Mouse (Mus musculus) hindbrain, embryonic 14.5 days (tissue): ENCODE measurements around the gene Agrp. TPM values are rescaled to one million over a fixed set of nuclear protein-coding genes. Genes with fewer than 3 reads are reported as not detected.

Source experiments
- ATAC-seq: fragments of 200-750 bp; cut with Nextera tagmentation; 2 replicates; pipeline ENCODE4 v1.8.0; 2017; ENCODE audit warnings: moderate number of reproducible peaks, mild to moderate bottlenecking, moderate TSS enrichment, moderate library complexity; ENCODE audit not compliant: low FRiP score
- DNase-seq: peaks from one replicate; pipeline ENCODE4 v3.0.0-alpha.2; 2015; ENCODE audit warnings: low spot score
- H3K27ac ChIP-seq: fragments of 300-500 bp; sonication (generic); 2 replicates; pipeline ENCODE4 v1.5.1; 2014; ENCODE audit warnings: mild to moderate bottlenecking, moderate library complexity
- H3K27me3 ChIP-seq: fragments of 300-500 bp; sonication (generic); 2 replicates; pipeline ENCODE4 v1.6.1; 2014; ENCODE audit warnings: mild to moderate bottlenecking, low read length, mixed read lengths; ENCODE audit not compliant: control insufficient read depth, insufficient read depth
- H3K36me3 ChIP-seq: fragments of 300-500 bp; sonication (generic); replicated peaks from 2 replicates; pipeline ENCODE4 v1.6.1; 2014; ENCODE audit not compliant: control insufficient read depth, insufficient read depth
- H3K4me1 ChIP-seq: fragments of 300-500 bp; sonication (generic); replicated peaks from 2 replicates; pipeline ENCODE4 v1.6.1; 2014; ENCODE audit warnings: antibody characterized with exemption, low read length, mixed read lengths; ENCODE audit not compliant: control insufficient read depth, insufficient read depth
- H3K4me2 ChIP-seq: fragments of 300-500 bp; sonication (generic); replicated peaks from 2 replicates; pipeline ENCODE4 v1.6.1; 2014; ENCODE audit warnings: mild to moderate bottlenecking, moderate library complexity
- H3K4me3 ChIP-seq: fragments of 300-500 bp; sonication (generic); replicated peaks from 2 replicates; pipeline ENCODE4 v1.5.1; 2014; ENCODE audit warnings: mild to moderate bottlenecking, low read length
- H3K9ac ChIP-seq: fragments of 300-500 bp; sonication (generic); 2 replicates; pipeline ENCODE4 v1.6.1; 2014
- H3K9me3 ChIP-seq: fragments of 300-500 bp; sonication (generic); 2 replicates; pipeline ENCODE4 v1.6.1; 2016; ENCODE audit warnings: low read length; ENCODE audit not compliant: control insufficient read depth
- WGBS: fragments of 180-500 bp; shearing (Covaris S2); extraction: QIAGEN DNeasy Blood & Tissue Kit; methylation state at CpG from one replicate; pipeline ENCODE4 v1.1.7; 2014; 5-methylcytosine and 5-hydroxymethylcytosine counted together
- polyA plus RNA-seq: library from polyadenylated mRNA; unstranded; fragments of >200 nt; fragmentation: Nextera tagmentation; extraction: Ambion mirVana; gene quantifications from 2 replicates; pipeline ENCODE4 v1.2.1, GENCODE M21; 2014

Agrp gene
- polyA plus RNA-seq, 1 experiment from 2014 or later, result 0.84 TPM

- Histone ChIP-seq H3K4me1 (0 out of 2 replicates have a peak, but pooled peaks cover 7% of the 10 kb centered on the region), H3K4me3 (no peak overlapping the region), H3K36me3 (peaks cover 40% of the 10 kb centered on the region), H3K4me2 (no peak overlapping the region), H3K27ac (no peak overlapping the region), H3K9ac (no peak overlapping the region), H3K9me3 (no peaks in the 10 kb centered on the region), H3K27me3 (no peaks in the 10 kb centered on the region)
- ATAC-seq (no peak), DNase-seq (no peak)
- 69% methylated on average over 1 of the region's 1 CpGs for WGBS
Observed at GRCm38 (mm10) chr8:105624831-105625230, 12.4 kb downstream of the Agrp start.

- no peak for DNase-seq
- no peaks in the 10 kb centered on the region for H3K27me3 ChIP-seq
Observed at GRCm38 (mm10) chr8:105624401-105624800, 12.8 kb downstream of the Agrp start.

GRCm38 (mm10) chr8:105623679-105624245 is 13.4 kb downstream of the Agrp start:
- Histone ChIP-seq H3K27ac (no peak overlapping the region), H3K4me1 (0 out of 2 replicates have a peak, but pooled peaks cover 7% of the 10 kb centered on the region), H3K9ac (no peak overlapping the region), H3K4me2 (no peak overlapping the region), H3K9me3 (no peaks in the 10 kb centered on the region), H3K36me3 (peaks cover 51% of the 10 kb centered on the region), H3K4me3 (no peak overlapping the region), H3K27me3 (no peaks in the 10 kb centered on the region)
- ATAC-seq, result no peak
- DNase-seq, result no peak
- 51% methylated on average over 7 of the region's 7 CpGs for WGBS

More at GRCm38 (mm10) chr8:105624401-105624800, 12.8 kb downstream of the Agrp start:
- Histone ChIP-seq H3K4me2 (no peak overlapping the region), H3K9ac (no peak overlapping the region), H3K9me3 (no peaks in the 10 kb centered on the region), H3K4me1 (0 out of 2 replicates have a peak, but pooled peaks cover 7% of the 10 kb centered on the region), H3K4me3 (no peak overlapping the region), H3K27ac (no peak overlapping the region), H3K36me3 (peaks cover 44% of the 10 kb centered on the region)
- 45% methylated on average over 3 of the region's 3 CpGs for WGBS
- ATAC-seq, result no peak

GRCm38 (mm10) chr8:105623118-105623517 is 14.1 kb downstream of the Agrp start:
- no peaks in the 10 kb centered on the region for H3K27me3 ChIP-seq
- 0 out of 2 replicates have a peak, but pooled peaks cover 7% of the 10 kb centered on the region for H3K4me1 ChIP-seq
- no peak overlapping the region for H3K4me3 ChIP-seq
- peaks cover 57% of the 10 kb centered on the region for H3K36me3 ChIP-seq
- no peak overlapping the region for H3K4me2 ChIP-seq
- WGBS, result 24% methylated on average over 5 of the region's 5 CpGs
- no peak overlapping the region for H3K27ac ChIP-seq
- no peak overlapping the region for H3K9ac ChIP-seq
- DNase-seq, result no peak
- H3K9me3 ChIP-seq, result no peaks in the 10 kb centered on the region
- no peak for ATAC-seq

- H3K4me3 ChIP-seq, result no peak overlapping the region
- peaks cover 64% of the 10 kb centered on the region for H3K36me3 ChIP-seq
- ATAC-seq, result peak; percentile 88
- WGBS, result 7% methylated on average over 8 of the region's 8 CpGs
- H3K9me3 ChIP-seq, result no peaks in the 10 kb centered on the region
- no peak overlapping the region for H3K9ac ChIP-seq
- no peaks in the 10 kb centered on the region for H3K27me3 ChIP-seq
- H3K4me2 ChIP-seq, result no peak overlapping the region
- H3K27ac ChIP-seq, result peak overlapping the region; percentile 60; the same call in 1 of the 2 replicates
- DNase-seq, result peak; percentile 96
- 0 out of 2 replicates have a peak, but pooled peaks cover 7% of the 10 kb centered on the region for H3K4me1 ChIP-seq
Observed at GRCm38 (mm10) chr8:105622421-105622920, 14.7 kb downstream of the Agrp start.

GRCm38 (mm10) chr8:105621841-105622240 is 15.4 kb downstream of the Agrp start:
- Histone ChIP-seq H3K9ac (no peak overlapping the region), H3K36me3 (peaks cover 70% of the 10 kb centered on the region), H3K4me2 (no peak overlapping the region), H3K27ac (peak overlapping the region; percentile 60), H3K4me3 (no peak overlapping the region), H3K4me1 (0 out of 2 replicates have a peak, but pooled peaks cover 7% of the 10 kb centered on the region), H3K27me3 (no peaks in the 10 kb centered on the region), H3K9me3 (no peaks in the 10 kb centered on the region)
- no peak for ATAC-seq
- 37% methylated on average over 4 of the region's 4 CpGs for WGBS
- DNase-seq, result no peak

- no peaks in the 10 kb centered on the region for H3K9me3 ChIP-seq
- no peak for ATAC-seq
- peak overlapping the region; percentile 60; the same call in 1 of the 2 replicates for H3K27ac ChIP-seq
- WGBS, result 91% methylated on average over 21 of the region's 21 CpGs
- H3K4me1 ChIP-seq, result 0 out of 2 replicates have a peak, but pooled peaks cover 7% of the 10 kb centered on the region
- no peak overlapping the region for H3K4me3 ChIP-seq
- DNase-seq, result no peak
- H3K4me2 ChIP-seq, result no peak overlapping the region
- H3K36me3 ChIP-seq, result peaks cover 77% of the 10 kb centered on the region
- no peak overlapping the region for H3K9ac ChIP-seq
- no peaks in the 10 kb centered on the region for H3K27me3 ChIP-seq
Observed at GRCm38 (mm10) chr8:105620946-105621720, 16.1 kb downstream of the Agrp start.

GRCm38 (mm10) chr8:105620211-105620610 is 17.0 kb downstream of the Agrp start:
- Histone ChIP-seq H3K36me3 (peaks cover 86% of the 10 kb centered on the region), H3K9ac (no peak overlapping the region), H3K27me3 (no peaks in the 10 kb centered on the region), H3K4me3 (no peak overlapping the region), H3K9me3 (no peaks in the 10 kb centered on the region), H3K4me2 (no peak overlapping the region), H3K27ac (no peak overlapping the region), H3K4me1 (0 out of 2 replicates have a peak, but pooled peaks cover 7% of the 10 kb centered on the region)
- no peak for ATAC-seq
- DNase-seq, result no peak
- WGBS, result 90% methylated on average over 19 of the region's 19 CpGs

GRCm38 (mm10) chr8:105618892-105619591 is 18.2 kb downstream of the Agrp start:
- Histone ChIP-seq H3K4me3 (no peak overlapping the region), H3K9ac (no peak overlapping the region), H3K4me2 (no peak overlapping the region), H3K27ac (no peak overlapping the region), H3K36me3 (peaks cover 86% of the 10 kb centered on the region), H3K27me3 (peaks cover 9% of the 10 kb centered on the region; the same call in 1 of the 2 replicates), H3K4me1 (peaks cover 11% of the 10 kb centered on the region), H3K9me3 (no peaks in the 10 kb centered on the region)
- ATAC-seq (no peak), DNase-seq (no peak)
- WGBS, result 95% methylated on average over 19 of the region's 19 CpGs
